ENCODE assay signal across 30 mouse cellular contexts in the genomic region with DNA sequence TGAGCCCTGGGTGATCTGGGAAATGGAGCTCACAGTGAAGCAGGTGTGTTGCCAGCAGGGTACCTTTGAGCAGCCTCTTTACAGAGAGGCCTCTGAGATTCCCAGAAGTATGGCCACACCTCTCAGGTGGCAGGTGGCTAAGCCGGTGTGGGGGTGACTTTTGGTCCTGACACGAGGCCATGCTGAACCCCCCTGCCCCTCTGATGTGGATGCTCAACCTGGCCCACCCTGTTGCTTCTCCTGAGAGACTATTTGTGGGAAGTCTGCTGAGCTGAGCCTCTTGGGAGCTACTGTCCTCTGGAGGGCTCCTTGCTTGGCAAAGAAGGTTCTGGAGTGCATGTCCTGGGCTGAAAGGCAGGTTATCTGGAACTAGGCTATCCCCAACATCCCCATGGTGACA. TPM values are rescaled to one million over a fixed set of nuclear protein-coding genes. Genes with fewer than 3 reads are reported as not detected.
DNase-seq lines count a peak whose midpoint lies in the region; ATAC-seq lines count a peak whose summit lies in the region.
"Had no signal": no experiment of that assay in that cellular context is flagged by ENCODE, and none has a peak within 500 bp of the region (broad histone marks: within the 10 kb centered on the region; RNA-seq: fewer than 3 reads in every experiment).

No protein-coding gene starts in this region.

- H3K4me2 ChIP-seq in kidney, embryonic 14.5 days (replicated peaks; ENCODE audit: low read depth, low read length): no peak overlapping the region
- no peak overlapping the region for H3K4me2 ChIP-seq in midbrain, embryonic 11.5 days
- no peak overlapping the region for H3K4me2 ChIP-seq in midbrain, embryonic 13.5 days (replicated peaks)
- H3K4me2 ChIP-seq: heart, embryonic 12.5 days; heart, embryonic 15.5 days; hindbrain, embryonic 14.5 days had no signal

- no peaks in the 10 kb centered on the region for H3K4me1 ChIP-seq in kidney, embryonic 14.5 days (ENCODE audit: control insufficient read depth, insufficient read depth, low read length)
- no peaks in the 10 kb centered on the region for H3K4me1 ChIP-seq in midbrain, embryonic 11.5 days (ENCODE audit: control insufficient read depth, insufficient read depth, low read length)
- H3K4me1 ChIP-seq in midbrain, embryonic 13.5 days (replicated peaks): peaks cover 3% of the 10 kb centered on the region; the same call in 1 of the 2 replicates
- H3K4me1 ChIP-seq: forebrain, embryonic 10.5 days; heart, embryonic 12.5 days; heart, embryonic 15.5 days had no signal

- DNase-seq in heart, adult 11 months: peak; percentile 84
- DNase-seq in heart, postnatal 4 days: no peak
- peak; percentile 1 for DNase-seq in kidney, adult 18-20 months
- peak; percentile 17 for DNase-seq in midbrain, embryonic 11.5 days (ENCODE audit: low spot score, missing footprints)
- peak; percentile 1 for DNase-seq in urinary bladder, postnatal 25 days (ENCODE audit: low spot score)
- no peak for DNase-seq in urinary bladder, adult 18-20 months (ENCODE audit: low spot score in 2 of 2)
- DNase-seq: adrenal gland, postnatal 10 days; adrenal gland, postnatal 36 days; B cell, adult 2 months; cerebellum, adult 18-20 months; cerebellum, adult 9-10 months; cerebellum, postnatal 14 days; gastrocnemius, postnatal 25 days; heart, postnatal 10 days had no signal

- no peaks in the 10 kb centered on the region for H3K9me3 ChIP-seq in kidney, embryonic 14.5 days (ENCODE audit: control insufficient read depth, low read length)
- no peaks in the 10 kb centered on the region for H3K9me3 ChIP-seq in midbrain, embryonic 11.5 days (ENCODE audit: control insufficient read depth, low read length)
- H3K9me3 ChIP-seq in midbrain, embryonic 13.5 days: no peaks in the 10 kb centered on the region
- H3K9me3 ChIP-seq: forebrain, embryonic 10.5 days; heart, embryonic 15.5 days had no signal

- H3K36me3 ChIP-seq in kidney, embryonic 14.5 days (ENCODE audit: control insufficient read depth, insufficient read depth, low read length): no peaks in the 10 kb centered on the region
- no peaks in the 10 kb centered on the region for H3K36me3 ChIP-seq in midbrain, embryonic 11.5 days (ENCODE audit: control insufficient read depth, insufficient read depth, low read length)
- H3K36me3 ChIP-seq in midbrain, embryonic 13.5 days: no peaks in the 10 kb centered on the region
- H3K36me3 ChIP-seq: forebrain, embryonic 10.5 days; G1E; heart, embryonic 12.5 days; heart, embryonic 15.5 days had no signal

- H3K27ac ChIP-seq in kidney, embryonic 14.5 days (ENCODE audit: low read depth, low read length): no peak overlapping the region
- H3K27ac ChIP-seq in midbrain, embryonic 11.5 days (ENCODE audit: low read depth, low read length): no peak overlapping the region
- no peak overlapping the region for H3K27ac ChIP-seq in midbrain, embryonic 13.5 days
- H3K27ac ChIP-seq: heart, adult 2 months; heart, embryonic 15.5 days; hindbrain, embryonic 14.5 days; hindbrain, postnatal 0 days had no signal

- 67% methylated on average over 2 of the region's 2 CpGs for WGBS in kidney, embryonic 14.5 days
- WGBS in midbrain, embryonic 11.5 days: 74% methylated on average over 2 of the region's 2 CpGs
- 70% methylated on average over 2 of the region's 2 CpGs for whole genome bisulfite sequencing in midbrain, embryonic 13.5 days

- no peaks in the 10 kb centered on the region for H3K27me3 ChIP-seq in kidney, embryonic 14.5 days (ENCODE audit: control insufficient read depth, insufficient read depth, low read length)
- no peaks in the 10 kb centered on the region for H3K27me3 ChIP-seq in midbrain, embryonic 11.5 days (ENCODE audit: control insufficient read depth, insufficient read depth, low read length)
- H3K27me3 ChIP-seq in midbrain, embryonic 13.5 days: no peaks in the 10 kb centered on the region

- no peak for ATAC-seq in kidney, embryonic 14.5 days (ENCODE audit: low FRiP score, low TSS enrichment)
- no peak for ATAC-seq in midbrain, embryonic 11.5 days (ENCODE audit: low FRiP score)
- ATAC-seq in midbrain, embryonic 13.5 days: no peak
- ATAC-seq: forebrain, embryonic 14.5 days; hindbrain, postnatal 0 days; Patski had no signal

- H3K9ac ChIP-seq in kidney, embryonic 14.5 days (ENCODE audit: low read depth, low read length): no peak overlapping the region
- no peak overlapping the region for H3K9ac ChIP-seq in midbrain, embryonic 11.5 days (ENCODE audit: low read length)
- no peak overlapping the region for H3K9ac ChIP-seq in midbrain, embryonic 13.5 days (replicated peaks)
- H3K9ac ChIP-seq: heart, embryonic 12.5 days; heart, embryonic 15.5 days; hindbrain, embryonic 14.5 days had no signal

- no peak overlapping the region for H3K4me3 ChIP-seq in kidney, embryonic 14.5 days (ENCODE audit: low read length)
- H3K4me3 ChIP-seq in midbrain, embryonic 11.5 days (ENCODE audit: low read depth, low read length): no peak overlapping the region
- H3K4me3 ChIP-seq in midbrain, embryonic 13.5 days (replicated peaks): no peak overlapping the region
- H3K4me3 ChIP-seq: forebrain, embryonic 10.5 days; heart, adult 2 months; heart, embryonic 12.5 days; heart, embryonic 15.5 days had no signal

RNA-seq across cellular contexts. Expression of a gene that starts 10.6 kb away (rescaled TPM):
- not detected for total RNA-seq in heart, postnatal 4 days (2021)
- polyA plus RNA-seq in kidney, embryonic 14.5 days (2014; fragmentation: Nextera tagmentation; extraction: Ambion mirVana): 0.19 and 0.69 TPM in 2 replicates
- 0.44 and 0.82 TPM in 2 replicates for polyA plus RNA-seq in midbrain, embryonic 11.5 days (2014; fragmentation: Nextera tagmentation; extraction: Ambion mirVana)
- polyA plus RNA-seq in midbrain, embryonic 13.5 days (2015; fragmentation: Nextera tagmentation; extraction: Ambion mirVana): 0.43 and 0.62 TPM in 2 replicates
- total RNA-seq: adrenal gland, adult 18-20 months; adrenal gland, postnatal 10 days; adrenal gland, postnatal 36 days; CH12.LX; G1E; gastrocnemius, adult 8-10 months; gastrocnemius, postnatal 25 days; heart, adult 2 months; heart, postnatal 10 days; heart, postnatal 36 days had no signal
- polyA plus RNA-seq: G1E, Patski had no signal

RNA-seq across cellular contexts. Expression of a gene that starts 10.7 kb away (rescaled TPM):
- under 1 TPM; 0.11 to 0.12 TPM for total RNA-seq in heart, postnatal 4 days (2021)
- 0.19 and 0.22 TPM in 2 replicates for polyA plus RNA-seq in kidney, embryonic 14.5 days (2014; fragmentation: Nextera tagmentation; extraction: Ambion mirVana)
- 0.11 and 0.34 TPM in 2 replicates for polyA plus RNA-seq in midbrain, embryonic 11.5 days (2014; fragmentation: Nextera tagmentation; extraction: Ambion mirVana)
- polyA plus RNA-seq in midbrain, embryonic 13.5 days (2015; fragmentation: Nextera tagmentation; extraction: Ambion mirVana): 0.07 and 0.08 TPM in 2 replicates
- total RNA-seq: adrenal gland, adult 18-20 months; CH12.LX; gastrocnemius, adult 8-10 months; gastrocnemius, postnatal 25 days; heart, adult 2 months; heart, postnatal 36 days had no signal
- polyA plus RNA-seq: G1E; gonadal fat pad, adult 2 months; heart, adult 2 months had no signal

Comparison
In these comparisons a context has a peak if more than half of its experiments do, and no peak if none do; other contexts are left out.
1. DNase-seq: peak in heart, adult 11 months (single experiment), kidney, adult 18-20 months (single experiment), midbrain, embryonic 11.5 days (single experiment) and urinary bladder, postnatal 25 days (single experiment); none in heart, postnatal 4 days (single experiment) and urinary bladder, adult 18-20 months (0 of 2).